Mouse (Mus musculus): Measurements from ENCODE around the gene 4930518I15Rik. TPM values are rescaled to one million over a fixed set of nuclear protein-coding genes. Genes with fewer than 3 reads are reported as not detected.
A peak's percentile ranks its signal among the peaks of the same experiment; 100 is the strongest.
"Not testable (repeated sequence)": the region's sequence is repeated elsewhere in the genome, so short reads cannot be mapped to it uniquely, and the experiment has no call there.

The 4930518I15Rik gene
- polyA plus RNA-seq (2017; shearing (Covaris generic)), result 10 to 100 TPM; 16.3 to 25.4 TPM

DNA sequence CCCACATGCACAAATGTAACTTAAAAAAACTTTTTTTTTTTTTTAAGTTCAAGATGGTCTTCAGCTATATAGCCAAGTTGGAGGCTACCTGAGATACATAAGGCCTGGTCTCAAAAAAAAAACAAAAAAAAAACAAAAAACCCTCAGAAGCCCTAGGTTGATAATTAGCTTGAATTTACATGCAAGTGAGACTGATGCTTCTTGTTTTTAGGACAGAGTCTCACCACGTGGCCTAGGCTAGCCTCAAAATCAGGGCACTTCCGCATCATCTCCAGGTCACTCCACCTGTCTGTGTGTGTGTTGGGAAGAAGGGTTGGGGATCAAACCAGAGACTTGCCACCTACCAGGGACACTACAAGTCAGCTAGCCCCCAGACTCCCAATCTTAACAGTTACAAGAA, at the start of gene 4930518I15Rik:
4930518I15Rik (minus strand) TSS at position 112 of the 400 bp plus-strand sequence.
- ATAC-seq, result no peak

DNA sequence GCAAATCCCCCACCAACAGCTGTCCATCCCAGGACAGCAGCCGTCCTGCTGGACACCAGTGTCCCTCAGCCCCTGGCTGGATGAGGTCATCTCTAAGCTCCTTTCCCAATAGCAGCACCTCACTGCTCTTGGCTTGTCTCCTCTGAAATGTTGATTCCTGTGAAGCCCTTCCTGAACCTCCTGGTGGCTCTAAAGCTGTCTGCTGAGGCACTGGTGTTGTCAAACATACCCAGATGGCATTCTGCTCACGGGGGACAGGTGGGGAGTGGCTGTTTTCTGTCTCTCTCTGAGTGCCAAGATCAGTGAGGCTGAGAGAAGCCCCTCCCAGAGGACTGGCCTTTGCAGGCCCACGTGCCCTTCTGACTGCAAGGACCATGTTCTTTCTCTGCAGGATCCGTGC, 48.2 kb upstream of the 4930518I15Rik start:
- ATAC-seq, result not testable (repeated sequence)

- no peak for ATAC-seq
These were observed 47.4 kb upstream of the 4930518I15Rik start for GRCm38 (mm10) chr2:156904976-156905717.

GRCm38 (mm10) chr2:156903367-156903766, 45.6 kb upstream of the 4930518I15Rik start:
- ATAC-seq, result no peak

DNA sequence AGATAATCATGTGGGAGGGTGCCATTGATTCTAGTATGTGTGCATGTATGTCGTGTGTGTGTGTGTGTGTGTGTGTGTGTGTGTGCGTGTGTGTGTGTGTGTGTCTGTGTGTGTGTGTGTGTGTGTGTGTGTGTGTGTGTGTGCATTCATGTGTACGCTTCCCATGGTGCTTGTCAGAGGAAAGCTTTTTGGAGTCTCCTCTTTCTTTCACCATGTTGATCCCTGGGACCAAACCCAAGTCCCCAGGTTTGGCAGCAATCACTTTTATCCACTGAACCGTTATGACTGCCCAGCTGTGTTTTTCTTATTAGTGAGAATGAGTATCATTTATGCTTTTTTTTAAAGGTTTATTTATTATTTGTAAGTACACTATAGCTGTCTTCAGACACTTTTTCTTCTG, 44.7 kb upstream of the 4930518I15Rik start:
- not testable (repeated sequence) for ATAC-seq

DNA sequence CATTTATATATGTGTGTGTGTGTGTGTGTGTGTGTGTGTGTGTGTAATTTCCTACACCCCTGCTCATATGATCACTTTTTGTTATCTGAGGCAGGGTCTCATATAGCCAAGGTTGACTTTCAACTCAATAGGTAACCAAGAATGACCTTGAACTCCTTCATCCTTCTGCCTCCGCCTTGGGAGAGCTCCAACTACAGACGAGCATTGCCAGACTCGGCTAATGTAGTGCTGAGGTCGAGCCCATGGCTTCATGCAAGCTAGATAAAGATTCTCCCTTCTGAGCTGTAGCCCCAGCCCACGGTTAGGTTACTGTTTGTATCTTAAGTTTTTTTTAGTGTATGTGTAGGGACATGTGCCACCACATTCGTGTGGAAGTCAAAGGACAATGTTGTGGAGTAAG, 44.1 kb upstream of the 4930518I15Rik start:
- no peak for ATAC-seq

- no peak for ATAC-seq
These were observed 43.6 kb upstream of the 4930518I15Rik start for GRCm38 (mm10) chr2:156901344-156901743.

GRCm38 (mm10) chr2:156899184-156899583, 41.4 kb upstream of the 4930518I15Rik start:
- no peak for ATAC-seq

DNA sequence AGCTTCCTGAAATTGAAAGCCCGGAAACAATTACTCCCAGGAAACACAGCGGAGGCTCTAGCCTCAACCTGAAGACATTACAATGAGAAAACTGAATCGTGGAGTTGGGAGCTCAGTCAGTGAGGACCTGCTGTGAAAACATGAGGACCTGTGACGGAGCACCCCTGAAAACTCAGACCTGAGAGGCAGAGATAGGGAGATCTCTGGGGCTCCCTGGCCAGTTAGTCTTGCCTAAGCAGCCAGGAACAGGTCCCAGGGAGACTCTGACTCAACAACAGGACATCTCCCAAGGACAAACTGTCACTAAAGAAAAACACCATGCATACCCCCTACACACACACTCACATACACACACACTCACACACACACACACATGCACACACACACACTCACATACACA, 40.6 kb upstream of the 4930518I15Rik start:
- no peak for ATAC-seq

GRCm38 (mm10) chr2:156897034-156897433, 39.3 kb upstream of the 4930518I15Rik start:
- ATAC-seq, result no peak

- no peak for ATAC-seq
These were observed 38.7 kb upstream of the 4930518I15Rik start for GRCm38 (mm10) chr2:156896384-156896914.

- ATAC-seq, result no peak
These were observed 36.9 kb upstream of the 4930518I15Rik start for GRCm38 (mm10) chr2:156894496-156895265.

DNA sequence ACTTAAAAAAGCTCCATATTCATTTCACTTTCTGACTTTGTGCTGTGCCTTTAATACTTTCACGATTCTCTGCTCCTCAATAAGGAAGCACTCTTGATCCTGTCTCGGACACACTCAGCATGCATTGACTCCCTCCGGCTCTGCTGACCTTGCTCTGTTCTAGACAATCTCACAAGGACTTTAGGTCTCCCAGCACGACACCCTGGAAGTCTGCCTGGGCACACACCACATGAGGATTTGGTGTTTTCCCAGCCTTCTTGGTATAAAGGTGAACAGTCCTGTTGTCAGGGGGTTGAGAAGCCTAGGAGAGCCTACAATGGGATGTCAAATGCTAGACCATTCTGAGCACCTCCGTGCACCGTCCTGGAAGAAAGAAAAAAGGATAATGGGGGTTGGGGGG, 35.1 kb upstream of the 4930518I15Rik start:
- ATAC-seq, result no peak

GRCm38 (mm10) chr2:156892240-156892639, 34.5 kb upstream of the 4930518I15Rik start:
- ATAC-seq, result no peak

DNA sequence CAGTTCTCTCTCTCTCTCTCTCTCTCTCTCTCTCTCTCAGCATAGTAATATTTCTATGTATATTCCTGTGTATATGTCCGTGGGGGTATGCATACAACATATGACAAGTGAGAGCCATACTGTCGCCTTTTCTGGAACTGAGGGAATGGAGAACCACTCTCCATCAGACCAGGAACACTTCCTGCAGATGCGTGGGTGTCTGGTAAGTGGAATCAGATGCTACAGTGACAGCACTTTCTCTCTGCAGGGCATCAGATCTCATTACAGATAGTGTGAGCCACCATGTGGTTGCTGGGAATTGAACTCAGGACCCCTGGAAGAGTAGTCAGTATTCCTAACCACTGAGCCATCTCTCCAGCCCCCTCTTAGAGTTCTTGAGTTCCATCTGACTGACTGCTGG, 30.7 kb upstream of the 4930518I15Rik start:
- ATAC-seq, result no peak

DNA sequence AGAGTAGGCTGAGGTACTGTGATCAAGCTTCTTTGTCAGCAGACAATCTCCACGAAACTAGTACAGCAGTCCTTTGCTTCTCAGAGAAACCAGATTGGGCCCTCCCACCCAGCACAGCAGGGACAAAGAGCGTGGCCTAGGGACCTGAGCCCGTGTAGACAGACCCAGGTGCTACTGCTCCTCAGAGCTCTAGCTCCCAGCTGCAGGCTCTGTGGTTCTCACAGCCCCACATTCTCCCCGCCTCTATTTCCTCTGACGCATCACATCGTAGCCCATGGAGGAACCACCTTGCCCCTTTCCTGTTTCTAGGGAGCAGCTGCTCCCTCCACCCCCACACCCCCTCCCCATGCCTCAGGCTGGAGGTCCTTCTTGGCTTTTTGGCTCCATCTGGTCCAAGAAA, 29.3 kb upstream of the 4930518I15Rik start, which contains the start of gene Sla2:
Sla2 (minus strand) TSS at position 176 of the 400 bp plus-strand sequence.
- ATAC-seq, result peak; percentile 82

GRCm38 (mm10) chr2:156886084-156886631, 28.4 kb upstream of the 4930518I15Rik start:
- ATAC-seq, result peak; percentile 17

DNA sequence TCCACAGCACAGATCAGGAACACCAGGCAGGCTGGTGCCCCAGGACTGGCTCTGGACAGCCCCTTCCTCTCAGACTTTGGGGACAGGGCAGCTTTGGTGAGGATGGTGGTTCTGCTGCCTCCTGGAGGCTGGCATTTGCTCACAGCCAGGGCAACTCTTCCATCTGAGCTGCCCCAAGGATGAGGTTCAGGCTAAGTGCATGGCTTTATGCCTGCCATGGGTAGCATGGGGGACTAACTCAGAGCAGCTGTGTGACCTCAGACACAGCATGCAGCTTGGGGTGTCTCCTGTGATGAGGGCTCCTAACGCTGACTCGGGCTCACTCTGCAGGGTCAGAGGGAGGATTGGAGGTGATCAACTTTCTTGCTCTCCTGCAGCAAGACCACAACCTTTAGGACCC, 27.9 kb upstream of the 4930518I15Rik start:
- ATAC-seq, result not testable (repeated sequence)

- no peak for ATAC-seq
These were observed 26.9 kb upstream of the 4930518I15Rik start for GRCm38 (mm10) chr2:156884396-156885211.

DNA sequence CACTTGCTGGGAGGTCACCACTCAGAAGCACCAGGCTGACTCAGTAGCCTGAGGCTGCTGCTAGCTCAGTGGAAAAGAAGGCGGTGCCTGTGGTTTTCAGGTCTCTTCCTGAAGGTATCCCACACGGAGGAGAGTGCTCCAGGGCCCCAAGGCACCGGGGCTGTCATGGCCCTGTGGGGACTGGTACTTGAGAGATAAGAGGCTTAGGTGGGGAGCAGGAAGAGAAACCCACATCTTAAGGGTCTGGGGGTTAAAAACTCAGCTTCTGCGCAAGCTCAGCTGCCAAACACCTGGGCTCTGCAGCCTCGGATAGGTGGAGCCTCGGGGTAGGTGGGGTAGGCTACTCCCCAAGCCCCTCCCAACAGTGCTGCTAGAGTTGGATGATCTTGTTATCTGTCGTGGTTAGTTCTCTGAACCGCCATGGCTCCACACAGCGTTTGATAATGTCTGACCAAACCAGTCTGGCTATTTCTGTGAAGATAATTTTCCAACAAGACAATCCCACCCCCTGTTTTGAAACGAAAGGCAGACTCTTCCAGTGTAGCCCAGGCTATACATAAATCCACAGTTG, 24.8 kb upstream of the 4930518I15Rik start:
- peak; percentile 34 for ATAC-seq

DNA sequence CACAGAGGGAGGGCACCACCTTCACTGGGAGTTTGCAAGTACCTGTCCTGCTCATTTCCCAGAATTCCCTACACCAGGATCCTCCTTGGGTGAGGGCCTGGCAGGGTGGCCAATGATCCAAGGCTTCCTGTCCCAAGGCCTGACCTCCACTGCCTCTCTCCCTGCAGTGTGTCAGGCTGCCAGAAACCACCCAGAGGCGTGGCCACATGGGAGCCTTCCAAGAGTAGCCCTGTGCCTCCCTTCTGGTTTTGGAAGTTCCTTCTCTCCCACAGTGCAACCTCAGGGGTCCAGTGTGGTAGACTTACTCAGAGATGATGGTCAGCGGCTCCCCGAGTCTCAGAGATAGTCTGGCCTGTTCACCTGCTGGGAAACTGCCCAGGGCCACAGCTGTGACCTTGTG, 21.8 kb upstream of the 4930518I15Rik start:
- no peak for ATAC-seq

DNA sequence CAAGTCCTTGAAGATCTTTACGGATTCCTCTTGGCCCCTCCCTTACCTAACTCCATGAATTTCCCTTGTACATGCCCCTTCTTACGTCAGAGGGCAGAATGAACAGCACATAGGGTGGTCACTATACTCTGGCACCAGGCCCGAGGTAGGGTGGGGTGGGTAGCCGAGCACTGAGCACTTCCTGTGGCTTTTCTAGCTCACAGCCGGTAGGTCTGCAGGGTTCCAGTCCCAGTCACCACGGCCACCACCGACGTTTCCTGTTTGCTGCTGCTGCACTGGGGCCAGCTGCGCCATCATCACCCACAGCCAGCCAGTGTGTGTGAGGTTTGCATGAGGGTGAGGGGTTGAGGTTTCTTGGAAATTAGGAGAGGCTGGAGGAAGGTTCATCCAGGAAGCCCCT, 20.0 kb upstream of the 4930518I15Rik start:
- peak; percentile 88 for ATAC-seq

All from activated CD4-positive, CD25-positive, alpha-beta regulatory T cell, adult 4 months (primary cell).